Mouse (Mus musculus) MEL (cell line): ENCODE measurements around the gene Ctdsp1.

Experiments used
- CHD1 ChIP-seq: IDR thresholded peaks from 2 replicates; pipeline ENCODE4 v1.6.1; 2012; ENCODE audit warnings: low read depth, mild to moderate bottlenecking, inconsistent platforms, low read length, improper control_type of control experiment
- CTCF ChIP-seq, 3 experiments: IDR thresholded peaks in 2 of 3; conservative IDR thresholded peaks in 1 of 3; 2 replicates each; pipeline ENCODE4 v1.5.1; 2011 to 2012; ENCODE audit warnings: low read length in 3 of 3, low read depth in 2 of 3, mild to moderate bottlenecking in 2 of 3, improper control_type of control experiment in 1 of 3, inconsistent platforms in 1 of 3, mixed read lengths in 1 of 3, moderate library complexity in 1 of 3; ENCODE audit not compliant: control insufficient read depth in 1 of 3, insufficient read depth in 1 of 3, poor library complexity in 1 of 3, severe bottlenecking in 1 of 3
- JUND ChIP-seq: IDR thresholded peaks from 2 replicates; pipeline ENCODE4 v1.6.1; 2011; ENCODE audit warnings: low read depth, mild to moderate bottlenecking, improper control_type of control experiment, low read length
- MAFK ChIP-seq: IDR thresholded peaks from 2 replicates; pipeline ENCODE4 v1.6.1; 2011; ENCODE audit warnings: low read depth, mild to moderate bottlenecking, low read length, improper control_type of control experiment, borderline replicate concordance
- MEF2A ChIP-seq: IDR thresholded peaks from 2 replicates; pipeline ENCODE4 v1.6.1; 2014; ENCODE audit warnings: low read depth, mild to moderate bottlenecking, inconsistent platforms, low read length, improper control_type of control experiment; ENCODE audit not compliant: poor library complexity, insufficient replicate concordance, severe bottlenecking; ENCODE audit errors: extremely low read depth
- POLR2A ChIP-seq, 2 experiments: IDR thresholded peaks; 2 replicates each; pipeline ENCODE4 v1.6.1; 2011 to 2012; ENCODE audit warnings: low read length in 2 of 2, mild to moderate bottlenecking in 2 of 2, control low read depth in 1 of 2, improper control_type of control experiment in 1 of 2, low read depth in 1 of 2, moderate library complexity in 1 of 2; ENCODE audit not compliant: control insufficient read depth in 1 of 2, insufficient read depth in 1 of 2, poor library complexity in 1 of 2
- ZC3H11A ChIP-seq: IDR thresholded peaks from 2 replicates; pipeline ENCODE4 v1.6.1; 2012; ENCODE audit warnings: low read depth, mild to moderate bottlenecking, inconsistent platforms, low read length, improper control_type of control experiment
- ZNF384 ChIP-seq: IDR thresholded peaks from 2 replicates; pipeline ENCODE4 v1.6.1; 2012; ENCODE audit warnings: low read depth, mild to moderate bottlenecking, inconsistent platforms, low read length, improper control_type of control experiment

DNA sequence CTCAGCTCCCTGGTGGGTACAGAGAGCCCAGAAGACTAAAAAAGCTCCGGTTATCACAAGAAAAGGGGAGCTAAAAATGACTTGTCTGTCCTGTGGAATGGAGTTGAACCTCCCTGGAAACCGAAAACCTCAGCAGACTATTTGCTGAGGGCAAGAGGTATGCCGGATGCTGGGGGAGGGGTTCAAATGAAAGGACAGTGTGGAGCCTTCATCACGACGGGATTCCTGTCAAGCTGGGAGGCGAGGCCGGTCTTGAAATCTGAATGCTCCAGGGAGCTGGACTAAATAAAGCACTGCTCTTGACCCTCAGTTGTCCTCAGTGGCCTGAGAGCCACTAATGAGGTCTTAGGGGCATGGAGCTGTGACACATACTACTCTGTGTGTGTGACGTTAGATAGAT lies 31.8 kb downstream of the Ctdsp1 start:
- TF ChIP-seq CHD1, result no peak
- TF ChIP-seq JUND, result no peak
- no peak for TF ChIP-seq CTCF (IDR thresholded peaks at IDR 0.05 in 2 of 3, conservative IDR thresholded peaks at IDR 0.05 in 1 of 3; ENCODE audit: control insufficient read depth in 1 of 3, insufficient read depth in 1 of 3, low read depth in 2 of 3, low read length in 3 of 3, poor library complexity in 1 of 3, severe bottlenecking in 1 of 3)
- no peak for TF ChIP-seq MAFK
- TF ChIP-seq ZNF384, result no peak
- no peak for TF ChIP-seq MEF2A
- TF ChIP-seq ZC3H11A, result no peak
- no peak for TF ChIP-seq POLR2A (IDR thresholded peaks at IDR 0.05; ENCODE audit: control insufficient read depth in 1 of 2, insufficient read depth in 1 of 2, low read depth in 1 of 2, low read length in 2 of 2, poor library complexity in 1 of 2)
